Mouse (Mus musculus) limb, embryonic 14.5 days (tissue): ENCODE measurements around the gene Rnf103. TPM values are rescaled to one million over a fixed set of nuclear protein-coding genes. Genes with fewer than 3 reads are reported as not detected.

Source experiments
- ATAC-seq: fragments of 200-750 bp; cut with Nextera tagmentation; 2 replicates; pipeline ENCODE4 v1.8.0; 2017; ENCODE audit warnings: low read depth, moderate number of reproducible peaks, moderate TSS enrichment; ENCODE audit not compliant: low FRiP score
- DNase-seq: peaks from one replicate; pipeline ENCODE4 v3.0.0-alpha.2; 2015; ENCODE audit warnings: low spot score
- H3K27ac ChIP-seq: fragments of 300-500 bp; sonication (generic); replicated peaks from 2 replicates; pipeline ENCODE4 v1.5.1; 2014; ENCODE audit warnings: low read depth, mild to moderate bottlenecking, low read length, moderate library complexity, mixed read lengths
- H3K27me3 ChIP-seq: fragments of 300-500 bp; sonication (generic); 2 replicates; pipeline ENCODE4 v1.6.1; 2014; ENCODE audit warnings: low read length, mixed read lengths; ENCODE audit not compliant: control insufficient read depth, insufficient read depth
- H3K36me3 ChIP-seq: fragments of 300-500 bp; sonication (generic); 2 replicates; pipeline ENCODE4 v1.6.1; 2014; ENCODE audit warnings: mild to moderate bottlenecking, low read length, moderate library complexity, mixed read lengths; ENCODE audit not compliant: control insufficient read depth, insufficient read depth
- H3K4me1 ChIP-seq: fragments of 300-500 bp; sonication (generic); 2 replicates; pipeline ENCODE4 v1.6.1; 2014; ENCODE audit warnings: antibody characterized with exemption, low read length, mixed read lengths; ENCODE audit not compliant: control insufficient read depth, insufficient read depth
- H3K4me2 ChIP-seq: fragments of 300-500 bp; sonication (generic); replicated peaks from 2 replicates; pipeline ENCODE4 v1.6.1; 2014; ENCODE audit warnings: low read depth, mild to moderate bottlenecking, low read length, moderate library complexity; ENCODE audit not compliant: severe bottlenecking
- H3K4me3 ChIP-seq: fragments of 300-500 bp; sonication (generic); replicated peaks from 2 replicates; pipeline ENCODE4 v1.5.1; 2014; ENCODE audit warnings: low read length
- H3K9ac ChIP-seq: fragments of 300-500 bp; sonication (generic); 2 replicates; pipeline ENCODE4 v1.6.1; 2014; ENCODE audit warnings: mild to moderate bottlenecking, low read depth, low read length, moderate library complexity; ENCODE audit not compliant: severe bottlenecking
- H3K9me3 ChIP-seq: fragments of 300-500 bp; sonication (generic); 2 replicates; pipeline ENCODE4 v1.6.1; 2016; ENCODE audit warnings: low read length; ENCODE audit not compliant: control insufficient read depth
- POLR2A ChIP-seq: fragments of 200-500 bp; IDR thresholded peaks from 2 replicates; pipeline ENCODE4 v1.8.0; 2012; ENCODE audit warnings: inconsistent platforms, mild to moderate bottlenecking, moderate library complexity, borderline replicate concordance; ENCODE audit not compliant: insufficient read depth, insufficient read length; ENCODE audit errors: extremely low read depth
- WGBS: fragments of 180-500 bp; shearing (Covaris S2); extraction: QIAGEN DNeasy Blood & Tissue Kit; methylation state at CpG from one replicate; pipeline ENCODE4 v1.1.7; 2014; 5-methylcytosine and 5-hydroxymethylcytosine counted together
- polyA plus RNA-seq, 2 experiments: library from polyadenylated mRNA; depleted of rRNA in 1 of 2; stranded (reverse) in 1 of 2; unstranded in 1 of 2; fragments of >200 nt; fragmentation: Nextera tagmentation in 1 of 2; extraction: Ambion mirVana in 1 of 2; gene quantifications; 2 replicates each; pipeline versions ENCODE4 v1.2.1 to v1.2.3; 2012 to 2014

Rnf103 gene
- polyA plus RNA-seq, 2 experiments: 15.4 to 19.8 TPM

- H3K27me3 ChIP-seq: no peaks in the 10 kb centered on the region
- H3K36me3 ChIP-seq: peaks cover 5% of the 10 kb centered on the region; the same call in 1 of the 2 replicates
- ATAC-seq (no peak), DNase-seq (no peak)
- H3K9ac ChIP-seq: peak overlapping the region; percentile 95
- peak overlapping the region; percentile 91 for H3K4me3 ChIP-seq
- peak overlapping the region; percentile 98 for H3K27ac ChIP-seq
- 13% methylated on average over 20 of the region's 22 CpGs for WGBS
- TF ChIP-seq POLR2A: no peak
- H3K4me1 ChIP-seq: peaks cover 13% of the 10 kb centered on the region
- H3K4me2 ChIP-seq: peak overlapping the region; percentile 80
- no peaks in the 10 kb centered on the region for H3K9me3 ChIP-seq
Measured at GRCm38 (mm10) chr6:71492756-71493674, 679 bp upstream of the Rnf103 start.

GRCm38 (mm10) chr6:71494341-71495020 is 787 bp downstream of the Rnf103 start:
- H3K27me3 ChIP-seq: no peaks in the 10 kb centered on the region
- no peak for TF ChIP-seq POLR2A
- H3K4me1 ChIP-seq: peaks cover 13% of the 10 kb centered on the region
- peak overlapping the region; percentile 98 for H3K27ac ChIP-seq
- H3K4me3 ChIP-seq: peak overlapping the region; percentile 91
- H3K4me2 ChIP-seq: peak overlapping the region; percentile 80
- ATAC-seq: peak; percentile 17; the same call in 1 of the 2 replicates
- H3K9ac ChIP-seq: peak overlapping the region; percentile 95
- WGBS: under 1% methylated on average over 45 of the region's 46 CpGs
- no peaks in the 10 kb centered on the region for H3K9me3 ChIP-seq
- no peak for DNase-seq
- peaks cover 5% of the 10 kb centered on the region for H3K36me3 ChIP-seq

DNA sequence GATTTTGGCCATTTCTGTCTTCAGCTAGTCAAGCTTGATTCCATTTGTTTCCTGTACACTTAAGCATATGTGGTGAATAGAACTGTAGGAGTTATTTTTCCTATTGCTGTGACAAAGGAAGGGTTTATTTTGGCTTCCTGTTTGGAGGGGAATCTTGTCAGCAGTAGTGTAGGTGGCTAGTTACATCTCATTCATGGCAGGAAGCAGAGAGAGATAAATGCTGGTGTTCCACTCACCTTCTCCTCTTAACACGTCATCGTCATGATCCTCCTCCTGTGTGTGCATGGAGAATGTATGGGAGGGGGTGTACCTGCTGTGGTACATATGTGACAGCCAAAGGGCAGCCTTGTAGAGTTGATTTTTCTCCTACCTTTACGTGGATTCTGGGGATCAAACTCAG is 6.9 kb downstream of the Rnf103 start:
- Histone ChIP-seq H3K36me3 (peaks cover 26% of the 10 kb centered on the region), H3K9ac (no peak overlapping the region), H3K4me2 (no peak overlapping the region), H3K27me3 (no peaks in the 10 kb centered on the region), H3K27ac (no peak overlapping the region), H3K4me1 (peaks cover 8% of the 10 kb centered on the region), H3K4me3 (no peak overlapping the region), H3K9me3 (no peaks in the 10 kb centered on the region)
- 83% methylated on average over 3 of the region's 3 CpGs for WGBS
- no peak for DNase-seq
- no peak for ATAC-seq
- TF ChIP-seq POLR2A: no peak

DNA sequence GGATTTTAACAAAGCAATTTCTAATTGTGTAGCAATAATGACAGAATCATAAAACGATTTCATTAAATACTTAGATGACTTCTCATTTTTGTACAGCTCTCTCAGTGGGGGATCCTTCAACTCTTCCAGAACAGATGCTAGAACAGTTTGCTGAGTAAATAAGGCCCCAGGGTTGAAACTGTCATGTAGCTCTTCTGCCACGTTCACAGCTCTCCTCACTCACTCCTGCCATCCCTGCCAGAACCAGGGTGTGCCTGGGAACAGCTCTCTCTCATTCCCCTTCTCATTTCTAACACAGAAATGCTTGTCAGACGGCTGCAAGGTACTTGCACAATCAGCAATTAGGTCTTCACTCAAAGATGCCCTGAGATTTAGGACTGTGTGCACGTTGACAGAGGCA is 9.3 kb downstream of the Rnf103 start:
- peaks cover 27% of the 10 kb centered on the region for H3K36me3 ChIP-seq
- H3K4me2 ChIP-seq: no peak overlapping the region
- no peak overlapping the region for H3K4me3 ChIP-seq
- no peak for ATAC-seq
- TF ChIP-seq POLR2A: no peak
- H3K9me3 ChIP-seq: no peaks in the 10 kb centered on the region
- no peak for DNase-seq
- H3K27me3 ChIP-seq: no peaks in the 10 kb centered on the region
- no peak overlapping the region for H3K27ac ChIP-seq
- H3K4me1 ChIP-seq: no peaks in the 10 kb centered on the region
- WGBS: 58% methylated on average over 4 of the region's 4 CpGs
- no peak overlapping the region for H3K9ac ChIP-seq

- no peak overlapping the region for H3K4me3 ChIP-seq
- H3K4me1 ChIP-seq: no peaks in the 10 kb centered on the region
- TF ChIP-seq POLR2A: no peak
- H3K9me3 ChIP-seq: no peaks in the 10 kb centered on the region
- peaks cover 32% of the 10 kb centered on the region for H3K36me3 ChIP-seq
- no peak for ATAC-seq
- H3K27ac ChIP-seq: no peak overlapping the region
- no peak overlapping the region for H3K9ac ChIP-seq
- H3K4me2 ChIP-seq: no peak overlapping the region
- H3K27me3 ChIP-seq: no peaks in the 10 kb centered on the region
- no peak for DNase-seq
Measured at GRCm38 (mm10) chr6:71503670-71504069, 10.0 kb downstream of the Rnf103 start.
